ENCODE assay signal across 7 mouse cellular contexts in genomic region chr16:17721822-17722460, GRCm38 (mm10). TPM values are rescaled to one million over a fixed set of nuclear protein-coding genes. Genes with fewer than 3 reads are reported as not detected.
A peak's percentile ranks its signal among the peaks of the same experiment; 100 is the strongest.
DNase-seq lines count a peak whose midpoint lies in the region; ATAC-seq and TF ChIP-seq lines count a peak whose summit lies in the region.

No protein-coding gene starts in this region.

- peaks cover 6 to 8% of the 10 kb centered on the region in 2 experiments for H3K4me1 ChIP-seq in MEL (ENCODE audit: control insufficient read depth in 1 of 2, insufficient read depth in 2 of 2, low read length in 2 of 2)
- H3K4me1 ChIP-seq in liver, embryonic 12.5 days: peaks cover 37% of the 10 kb centered on the region

- ATAC-seq in erythroid progenitor cell, adult 5-6 weeks (replicated peaks; ENCODE audit: low FRiP score, poor library complexity, severe bottlenecking): peak; percentile 32
- no peak for ATAC-seq in liver, embryonic 12.5 days
- no peak for ATAC-seq in activated CD4-positive, CD25-positive, alpha-beta regulatory T cell, adult 4 months

- 3% methylated on average over 10 of the region's 10 CpGs for WGBS in liver, embryonic 12.5 days (ENCODE audit: insufficient replicate concordance)

- no peak for TF ChIP-seq CTCF in MEL (IDR thresholded peaks at IDR 0.05 in 2 of 3, conservative IDR thresholded peaks at IDR 0.05 in 1 of 3; ENCODE audit: control insufficient read depth in 1 of 3, insufficient read depth in 1 of 3, low read depth in 2 of 3, low read length in 3 of 3, poor library complexity in 1 of 3, severe bottlenecking in 1 of 3)

- no peak for TF ChIP-seq POLR2A in MEL (IDR thresholded peaks at IDR 0.05; ENCODE audit: control insufficient read depth in 1 of 2, insufficient read depth in 1 of 2, low read depth in 1 of 2, low read length in 2 of 2, poor library complexity in 1 of 2)

- peak overlapping the region; percentile 89 to 95 for H3K4me3 ChIP-seq in MEL (ENCODE audit: control insufficient read depth in 1 of 2, insufficient read depth in 1 of 2, low read depth in 2 of 2, low read length in 2 of 2)
- H3K4me3 ChIP-seq in liver, embryonic 12.5 days: peak overlapping the region; percentile 89

- H3K27ac ChIP-seq in MEL (ENCODE audit: control insufficient read depth, low read depth, low read length): peak overlapping the region; percentile 69
- H3K27ac ChIP-seq in liver, embryonic 12.5 days: peak overlapping the region; percentile 82; the same call in 1 of the 2 replicates

- H3K4me2 ChIP-seq in liver, embryonic 12.5 days: peak overlapping the region; percentile 94

- TF ChIP-seq EP300 in MEL (IDR thresholded peaks at IDR 0.05; ENCODE audit: low read depth in 1 of 2, low read length in 2 of 2): no peak

- H3K27me3 ChIP-seq in MEL (ENCODE audit: control insufficient read depth in 1 of 2, insufficient read depth in 2 of 2, low read length in 2 of 2): no peaks in the 10 kb centered on the region
- H3K27me3 ChIP-seq in liver, embryonic 12.5 days (replicated peaks): no peaks in the 10 kb centered on the region; the same call in 1 of the 2 replicates

- H3K9ac ChIP-seq in MEL (ENCODE audit: control insufficient read depth, low read depth, low read length, poor library complexity, severe bottlenecking): peak overlapping the region; percentile 97
- H3K9ac ChIP-seq in liver, embryonic 12.5 days: peak overlapping the region; percentile 92

- peaks cover 0 to 12% of the 10 kb centered on the region in 2 experiments; a peak in 2 of 4 replicates for H3K36me3 ChIP-seq in MEL (ENCODE audit: control insufficient read depth in 1 of 2, insufficient read depth in 2 of 2, low read length in 2 of 2)
- no peaks in the 10 kb centered on the region for H3K36me3 ChIP-seq in liver, embryonic 12.5 days

- H3K79me2 ChIP-seq in MEL (ENCODE audit: control insufficient read depth, insufficient read depth, low read length, poor library complexity): peaks cover 48% of the 10 kb centered on the region

- H3K9me3 ChIP-seq in MEL (replicated peaks; ENCODE audit: insufficient read depth, low read length): no peaks in the 10 kb centered on the region
- H3K9me3 ChIP-seq in liver, embryonic 12.5 days (replicated peaks): no peaks in the 10 kb centered on the region

- peak; percentile 15 for DNase-seq in kidney, postnatal 10 days
- DNase-seq in kidney, adult 8-10 months: no peak
- DNase-seq in MEL (ENCODE audit: low read depth, low spot score): peak; percentile 25
- DNase-seq in thymus, postnatal 25 days: no peak

- no peak for TF ChIP-seq RAD21 in MEL (IDR thresholded peaks at IDR 0.05; ENCODE audit: low read depth, low read length)

TF ChIP-seq in MEL, 35 proteins besides CTCF, POLR2A, EP300 and RAD21:
- 0 out of 2 replicates have a peak, but pooled peaks have one; percentile 65 for TF ChIP-seq CHD1 (IDR thresholded peaks at IDR 0.05; ENCODE audit: low read depth, low read length)
- TF ChIP-seq TAL1 (IDR thresholded peaks at IDR 0.05; ENCODE audit: low read length): no peak

RNA-seq across cellular contexts. Expression of gene Med15, which starts 10.8 kb away (rescaled TPM):
- 25.9 and 27.6 TPM in 2 replicates for total RNA-seq in MEL (2012; rRNA removed)
- 10 to 100 TPM in 1 of 2 experiments, not detected in 1; 62.0 TPM for polyA plus RNA-seq in MEL (2012; ENCODE audit: insufficient read depth in 1 of 2, insufficient read length in 2 of 2, low read depth in 1 of 2, low replicate concordance in 2 of 2, missing spikeins in 1 of 2)
- total RNA-seq in erythroid progenitor cell, adult 5-6 weeks (2015; ENCODE audit: low replicate concordance): 55.1 and 70.8 TPM in 2 replicates
- total RNA-seq in erythroid progenitor cell, adult 5-6 weeks (2017; ENCODE audit: low replicate concordance): 57.3 and 60.2 TPM in 2 replicates
- polyA plus RNA-seq in liver, embryonic 12.5 days (2016; fragmentation: Nextera tagmentation; extraction: Ambion mirVana): 24.2 and 25.2 TPM in 2 replicates
- polyA plus RNA-seq in activated CD4-positive, CD25-positive, alpha-beta regulatory T cell, adult 4 months (2017; shearing (Covaris generic)): 10 to 100 TPM; 66.5 to 89.2 TPM

RNA-seq across cellular contexts. Expression of gene Klhl22, which starts 37.5 kb away (rescaled TPM):
- total RNA-seq in MEL (2012; rRNA removed): 93.6 and 97.0 TPM in 2 replicates
- 100 to 1,000 TPM in 1 of 2 experiments, 10 to 100 TPM in 1; 82.4 to 191 TPM for polyA plus RNA-seq in MEL (2012; ENCODE audit: insufficient read depth in 1 of 2, insufficient read length in 2 of 2, low read depth in 1 of 2, low replicate concordance in 2 of 2, missing spikeins in 1 of 2)
- 4.2 and 5.4 TPM in 2 replicates for total RNA-seq in erythroid progenitor cell, adult 5-6 weeks (2015; ENCODE audit: low replicate concordance)
- total RNA-seq in erythroid progenitor cell, adult 5-6 weeks (2017; ENCODE audit: low replicate concordance): 3.7 and 3.9 TPM in 2 replicates
- polyA plus RNA-seq in liver, embryonic 12.5 days (2016; fragmentation: Nextera tagmentation; extraction: Ambion mirVana): 23.5 and 24.0 TPM in 2 replicates
- 10 to 100 TPM; 11.8 to 16.3 TPM for polyA plus RNA-seq in activated CD4-positive, CD25-positive, alpha-beta regulatory T cell, adult 4 months (2017; shearing (Covaris generic))

Comparison
In these comparisons a context has a peak if more than half of its experiments do, and no peak if none do; other contexts are left out.
1. DNase-seq: peak in kidney, postnatal 10 days (single experiment) and MEL (single experiment); none in kidney, adult 8-10 months (0 of 2) and thymus, postnatal 25 days (single experiment).